Mouse (Mus musculus): ENCODE results near the gene Nthl1. TPM values are rescaled to one million over a fixed set of nuclear protein-coding genes. Genes with fewer than 3 reads are reported as not detected.
"Not testable (repeated sequence)": the region's sequence is repeated elsewhere in the genome, so short reads cannot be mapped to it uniquely, and the experiment has no call there.

Gene Nthl1
- polyA plus RNA-seq, 1 experiment from 2014 or later: 19.1 TPM

GRCm38 (mm10) chr17:24651835-24652234 is 19.4 kb downstream of the Nthl1 start:
- Histone ChIP-seq H3K9ac (ENCODE audit: low read length) (no peak overlapping the region), H3K27me3 (ENCODE audit: control insufficient read depth, insufficient read depth, low read length) (0 out of 2 replicates have a peak, but pooled peaks cover under 1% of the 10 kb centered on the region), H3K27ac (ENCODE audit: low read length) (no peak overlapping the region), H3K9me3 (replicated peaks; ENCODE audit: control insufficient read depth, low read length) (no peaks in the 10 kb centered on the region), H3K36me3 (ENCODE audit: control insufficient read depth, insufficient read depth, low read length) (no peaks in the 10 kb centered on the region), H3K4me3 (replicated peaks; ENCODE audit: low read length) (no peak overlapping the region), H3K4me1 (ENCODE audit: control insufficient read depth, insufficient read depth, low read length) (peaks cover 12% of the 10 kb centered on the region), H3K4me2 (ENCODE audit: low read depth, low read length) (no peak overlapping the region)
- ATAC-seq (ENCODE audit: insufficient read depth, low FRiP score): no peak
- 63% methylated on average over 3 of the region's 3 CpGs for WGBS

- H3K27me3 ChIP-seq (ENCODE audit: control insufficient read depth, insufficient read depth, low read length): peaks cover 23% of the 10 kb centered on the region
- no peak for ATAC-seq (ENCODE audit: insufficient read depth, low FRiP score)
- WGBS: 3% methylated on average over 19 of the region's 19 CpGs
- peaks cover 21% of the 10 kb centered on the region for H3K4me1 ChIP-seq (ENCODE audit: control insufficient read depth, insufficient read depth, low read length)
- no peaks in the 10 kb centered on the region for H3K9me3 ChIP-seq (replicated peaks; ENCODE audit: control insufficient read depth, low read length)
- peak overlapping the region; percentile 32 for H3K4me3 ChIP-seq (replicated peaks; ENCODE audit: low read length)
- H3K36me3 ChIP-seq (ENCODE audit: control insufficient read depth, insufficient read depth, low read length): no peaks in the 10 kb centered on the region
- H3K27ac ChIP-seq (ENCODE audit: low read length): no peak overlapping the region
- peak overlapping the region; percentile 63; the same call in 1 of the 2 replicates for H3K9ac ChIP-seq (ENCODE audit: low read length)
- H3K4me2 ChIP-seq (ENCODE audit: low read depth, low read length): peak overlapping the region; percentile 55
Measured at GRCm38 (mm10) chr17:24653967-24654710, 21.7 kb downstream of the Nthl1 start.

- Histone ChIP-seq H3K4me1 (ENCODE audit: control insufficient read depth, insufficient read depth, low read length) (peaks cover 16% of the 10 kb centered on the region), H3K4me2 (ENCODE audit: low read depth, low read length) (no peak overlapping the region), H3K36me3 (ENCODE audit: control insufficient read depth, insufficient read depth, low read length) (no peaks in the 10 kb centered on the region), H3K9me3 (replicated peaks; ENCODE audit: control insufficient read depth, low read length) (no peaks in the 10 kb centered on the region), H3K9ac (ENCODE audit: low read length) (no peak overlapping the region), H3K27ac (ENCODE audit: low read length) (no peak overlapping the region), H3K4me3 (replicated peaks; ENCODE audit: low read length) (no peak overlapping the region), H3K27me3 (ENCODE audit: control insufficient read depth, insufficient read depth, low read length) (peaks cover 30% of the 10 kb centered on the region)
- no peak for ATAC-seq (ENCODE audit: insufficient read depth, low FRiP score)
- 68% methylated on average over 4 of the region's 4 CpGs for WGBS
Measured at GRCm38 (mm10) chr17:24654969-24655368, 22.5 kb downstream of the Nthl1 start.

- Histone ChIP-seq H3K27me3 (ENCODE audit: control insufficient read depth, insufficient read depth, low read length) (peaks cover 30% of the 10 kb centered on the region), H3K4me2 (ENCODE audit: low read depth, low read length) (peak within 1 kb of the TSS; percentile 83), H3K4me3 (replicated peaks; ENCODE audit: low read length) (peak within 1 kb of the TSS; percentile 46), H3K36me3 (ENCODE audit: control insufficient read depth, insufficient read depth, low read length) (no peaks in the 10 kb centered on the region), H3K4me1 (ENCODE audit: control insufficient read depth, insufficient read depth, low read length) (peaks cover 10% of the 10 kb centered on the region), H3K9ac (ENCODE audit: low read length) (peak within 1 kb of the TSS; percentile 67), H3K27ac (ENCODE audit: low read length) (no peak within 1 kb of the TSS), H3K9me3 (replicated peaks; ENCODE audit: control insufficient read depth, low read length) (no peaks in the 10 kb centered on the region)
- ATAC-seq (ENCODE audit: insufficient read depth, low FRiP score): peak; percentile 61; the same call in 1 of the 2 replicates
- WGBS: 2% methylated on average over 47 of the region's 47 CpGs
Measured at GRCm38 (mm10) chr17:24658017-24658758, 25.7 kb downstream of the Nthl1 start, which contains the start of gene Npw. Npw (minus strand) TSS chr17:24658457.

- not testable (repeated sequence) for H3K27ac ChIP-seq (ENCODE audit: low read length); ATAC-seq (ENCODE audit: insufficient read depth, low FRiP score)
- 54% methylated on average over 7 of the region's 7 CpGs for WGBS
Measured at GRCm38 (mm10) chr17:24667011-24667410, 34.5 kb downstream of the Nthl1 start.

GRCm38 (mm10) chr17:24667416-24667815 is 34.9 kb downstream of the Nthl1 start:
- Histone ChIP-seq H3K9ac (ENCODE audit: low read length) (no peak overlapping the region), H3K9me3 (replicated peaks; ENCODE audit: control insufficient read depth, low read length) (no peaks in the 10 kb centered on the region), H3K36me3 (ENCODE audit: control insufficient read depth, insufficient read depth, low read length) (no peaks in the 10 kb centered on the region), H3K4me3 (replicated peaks; ENCODE audit: low read length) (no peak overlapping the region), H3K27ac (ENCODE audit: low read length) (no peak overlapping the region; the same call in 1 of the 2 replicates), H3K4me1 (ENCODE audit: control insufficient read depth, insufficient read depth, low read length) (peaks cover 28% of the 10 kb centered on the region), H3K4me2 (ENCODE audit: low read depth, low read length) (no peak overlapping the region), H3K27me3 (ENCODE audit: control insufficient read depth, insufficient read depth, low read length) (no peaks in the 10 kb centered on the region)
- no peak for ATAC-seq (ENCODE audit: insufficient read depth, low FRiP score)
- 16% methylated on average over 6 of the region's 6 CpGs for WGBS

More at GRCm38 (mm10) chr17:24667011-24667410, 34.5 kb downstream of the Nthl1 start:
- H3K4me2 ChIP-seq (ENCODE audit: low read depth, low read length); H3K9me3 ChIP-seq (replicated peaks; ENCODE audit: control insufficient read depth, low read length); H3K9ac ChIP-seq (ENCODE audit: low read length); H3K27me3 ChIP-seq (ENCODE audit: control insufficient read depth, insufficient read depth, low read length); H3K36me3 ChIP-seq (ENCODE audit: control insufficient read depth, insufficient read depth, low read length); H3K4me3 ChIP-seq (replicated peaks; ENCODE audit: low read length): not testable (repeated sequence)
- H3K4me1 ChIP-seq (ENCODE audit: control insufficient read depth, insufficient read depth, low read length): peaks cover 24% of the 10 kb centered on the region

GRCm38 (mm10) chr17:24669214-24669544 is 36.7 kb downstream of the Nthl1 start:
- not testable (repeated sequence) for ATAC-seq (ENCODE audit: insufficient read depth, low FRiP score); H3K9me3 ChIP-seq (replicated peaks; ENCODE audit: control insufficient read depth, low read length); H3K27me3 ChIP-seq (ENCODE audit: control insufficient read depth, insufficient read depth, low read length); H3K36me3 ChIP-seq (ENCODE audit: control insufficient read depth, insufficient read depth, low read length)
- peak overlapping the region; percentile 78 for H3K27ac ChIP-seq (ENCODE audit: low read length)
- peak overlapping the region; percentile 99 for H3K9ac ChIP-seq (ENCODE audit: low read length)
- 7% methylated on average over 15 of the region's 15 CpGs for WGBS
- peak overlapping the region; percentile 69 for H3K4me2 ChIP-seq (ENCODE audit: low read depth, low read length)
- H3K4me1 ChIP-seq (ENCODE audit: control insufficient read depth, insufficient read depth, low read length): peaks cover 33% of the 10 kb centered on the region
- H3K4me3 ChIP-seq (replicated peaks; ENCODE audit: low read length): peak overlapping the region; percentile 99

- WGBS: under 1% methylated on average over 75 of the region's 80 CpGs
- ATAC-seq (ENCODE audit: insufficient read depth, low FRiP score): peak; percentile 98
- Histone ChIP-seq H3K4me3 (replicated peaks; ENCODE audit: low read length) (peak within 1 kb of the TSS; percentile 99), H3K36me3 (ENCODE audit: control insufficient read depth, insufficient read depth, low read length) (no peaks in the 10 kb centered on the region), H3K27me3 (ENCODE audit: control insufficient read depth, insufficient read depth, low read length) (no peaks in the 10 kb centered on the region), H3K27ac (ENCODE audit: low read length) (peak within 1 kb of the TSS; percentile 86), H3K9ac (ENCODE audit: low read length) (peak within 1 kb of the TSS; percentile 99), H3K4me1 (ENCODE audit: control insufficient read depth, insufficient read depth, low read length) (peaks cover 33% of the 10 kb centered on the region), H3K9me3 (replicated peaks; ENCODE audit: control insufficient read depth, low read length) (no peaks in the 10 kb centered on the region), H3K4me2 (ENCODE audit: low read depth, low read length) (peak within 1 kb of the TSS; percentile 96)
Measured at GRCm38 (mm10) chr17:24669545-24670245, 37.2 kb downstream of the Nthl1 start, which contains the start of gene Zfp598. Zfp598 (plus strand) TSS chr17:24669687.
